Mouse (Mus musculus) right cerebral cortex, adult 18-20 months (tissue): ENCODE results near the gene Slc25a47.
A peak's percentile ranks its signal among the peaks of the same experiment; 100 is the strongest.

Source experiments
- DNase-seq: peaks from one replicate; pipeline ENCODE4 v3.0.0; 2022; ENCODE audit warnings: mixed read lengths

Gene Slc25a47

GRCm38 (mm10) chr12:108865007-108865494 lies 29.2 kb downstream of the Slc25a47 start:
- no peak for DNase-seq

GRCm38 (mm10) chr12:108869575-108869974 lies 33.7 kb downstream of the Slc25a47 start:
- DNase-seq, result no peak

GRCm38 (mm10) chr12:108873122-108873521 lies 37.3 kb downstream of the Slc25a47 start:
- DNase-seq, result no peak

GRCm38 (mm10) chr12:108879138-108879537 lies 43.3 kb downstream of the Slc25a47 start:
- DNase-seq, result no peak

GRCm38 (mm10) chr12:108880606-108881005 lies 44.8 kb downstream of the Slc25a47 start:
- no peak for DNase-seq

GRCm38 (mm10) chr12:108881192-108881591 lies 45.3 kb downstream of the Slc25a47 start:
- DNase-seq, result no peak

GRCm38 (mm10) chr12:108882776-108883175 lies 46.9 kb downstream of the Slc25a47 start:
- no peak for DNase-seq

GRCm38 (mm10) chr12:108885906-108886305 lies 50.1 kb downstream of the Slc25a47 start:
- DNase-seq, result no peak

- DNase-seq, result no peak
These were observed 51.2 kb downstream of the Slc25a47 start for GRCm38 (mm10) chr12:108887077-108887476.

- DNase-seq, result no peak
These were observed 52.8 kb downstream of the Slc25a47 start for GRCm38 (mm10) chr12:108888632-108889031.

- DNase-seq, result no peak
These were observed 57.3 kb downstream of the Slc25a47 start, which contains the start of gene Wdr25 for GRCm38 (mm10) chr12:108892989-108893714. Gene Wdr25 (plus strand): TSS chr12:108893631.

- DNase-seq, result peak; percentile 97
These were observed 58.0 kb downstream of the Slc25a47 start, which contains the start of gene Wars for GRCm38 (mm10) chr12:108893715-108894431. Gene Wars (minus strand): TSS chr12:108894174.

- DNase-seq, result no peak
These were observed 58.6 kb downstream of the Slc25a47 start for GRCm38 (mm10) chr12:108894432-108894816.

GRCm38 (mm10) chr12:108896006-108896405 lies 60.2 kb downstream of the Slc25a47 start:
- no peak for DNase-seq

GRCm38 (mm10) chr12:108901346-108901745 lies 65.5 kb downstream of the Slc25a47 start:
- DNase-seq, result no peak

GRCm38 (mm10) chr12:108902940-108903339 lies 67.1 kb downstream of the Slc25a47 start:
- peak; percentile 87 for DNase-seq

- DNase-seq, result peak; percentile 77
These were observed 67.9 kb downstream of the Slc25a47 start for GRCm38 (mm10) chr12:108903600-108904275.

- DNase-seq, result no peak
These were observed 68.4 kb downstream of the Slc25a47 start for GRCm38 (mm10) chr12:108904276-108904653.

- no peak for DNase-seq
These were observed 69.9 kb downstream of the Slc25a47 start for GRCm38 (mm10) chr12:108905620-108906302.

- no peak for DNase-seq
These were observed 70.6 kb downstream of the Slc25a47 start for GRCm38 (mm10) chr12:108906398-108906797.
